Mouse (Mus musculus): ENCODE results near the gene H2-M3. TPM values are rescaled to one million over a fixed set of nuclear protein-coding genes. Genes with fewer than 3 reads are reported as not detected.

Gene H2-M3
- total RNA-seq, 1 experiment from 2014 or later, result 78.4 TPM

Other genes starting within 250 kb of the H2-M3 start
- not detected in 2 replicates for gene Mog, start 246.8 kb upstream of the H2-M3 start, total RNA-seq (2017)
- 34.7 and 38.2 TPM in 2 replicates for gene Gabbr1, start 224.3 kb upstream of the H2-M3 start, total RNA-seq (2017)
- 0.12 TPM in 1 of 2 replicates, not detected in the other for gene Olfr90, start 181.7 kb upstream of the H2-M3 start, total RNA-seq (2017)
- not detected in 2 replicates for gene Olfr91, start 171.9 kb upstream of the H2-M3 start, total RNA-seq (2017)
- gene Olfr92, start 150.1 kb upstream of the H2-M3 start, total RNA-seq (2017), result not detected in 2 replicates
- gene Olfr93, start 108.7 kb upstream of the H2-M3 start, total RNA-seq (2017), result not detected in 2 replicates
- gene Ubd, start 76.3 kb upstream of the H2-M3 start, total RNA-seq (2017), result not detected in 2 replicates
- not detected in 2 replicates for gene Olfr94, start 69.2 kb upstream of the H2-M3 start, total RNA-seq (2017)
- not detected in 2 replicates for gene Olfr95, start 57.1 kb upstream of the H2-M3 start, total RNA-seq (2017)
- gene Olfr96, start 50.1 kb upstream of the H2-M3 start, total RNA-seq (2017), result not detected in 2 replicates
- not detected in 2 replicates for gene Olfr97, start 32.9 kb upstream of the H2-M3 start, total RNA-seq (2017)
- gene Olfr98, start 6.5 kb upstream of the H2-M3 start, total RNA-seq (2017), result 0.61 and 0.81 TPM in 2 replicates
- gene Olfr99, start 13.2 kb downstream of the H2-M3 start, total RNA-seq (2017), result 0.61 and 1.9 TPM in 2 replicates
- gene Olfr101, start 34.1 kb downstream of the H2-M3 start, total RNA-seq (2017), result not detected in 2 replicates
- gene Olfr102, start 46.8 kb downstream of the H2-M3 start, total RNA-seq (2017), result not detected in 2 replicates
- gene Olfr103, start 69.5 kb downstream of the H2-M3 start, total RNA-seq (2017), result not detected in 2 replicates
- not detected in 2 replicates for gene Olfr104-ps, start 89.4 kb downstream of the H2-M3 start, total RNA-seq (2017)
- gene Olfr105-ps, start 108.8 kb downstream of the H2-M3 start, total RNA-seq (2017), result not detected in 2 replicates
- not detected in 2 replicates for gene Olfr106-ps, start 120.2 kb downstream of the H2-M3 start, total RNA-seq (2017)
- not detected in 2 replicates for gene Olfr107, start 129.0 kb downstream of the H2-M3 start, total RNA-seq (2017)
- not detected in 2 replicates for gene Olfr108, start 175.3 kb downstream of the H2-M3 start, total RNA-seq (2017)
- gene Olfr109, start 188.7 kb downstream of the H2-M3 start, total RNA-seq (2017), result 0.23 TPM in 1 of 2 replicates, not detected in the other
- gene H2-M2, start 213.3 kb downstream of the H2-M3 start, total RNA-seq (2017), result not detected in 2 replicates
- not detected in 2 replicates for gene Olfr110, start 222.2 kb downstream of the H2-M3 start, total RNA-seq (2017)
- not detected in 2 replicates for gene Olfr111, start 237.8 kb downstream of the H2-M3 start, total RNA-seq (2017)